Mouse (Mus musculus): ENCODE measurements around the gene Aldh1a7. TPM values are rescaled to one million over a fixed set of nuclear protein-coding genes. Genes with fewer than 3 reads are reported as not detected.

The Aldh1a7 gene
- polyA plus RNA-seq (2014; fragmentation: Illumina TruSeq; extraction: RNeasy Lipid Tissue Mini Kit (QIAGEN cat#74804); ENCODE audit: low read depth, low replicate concordance): 0.29 TPM

DNA sequence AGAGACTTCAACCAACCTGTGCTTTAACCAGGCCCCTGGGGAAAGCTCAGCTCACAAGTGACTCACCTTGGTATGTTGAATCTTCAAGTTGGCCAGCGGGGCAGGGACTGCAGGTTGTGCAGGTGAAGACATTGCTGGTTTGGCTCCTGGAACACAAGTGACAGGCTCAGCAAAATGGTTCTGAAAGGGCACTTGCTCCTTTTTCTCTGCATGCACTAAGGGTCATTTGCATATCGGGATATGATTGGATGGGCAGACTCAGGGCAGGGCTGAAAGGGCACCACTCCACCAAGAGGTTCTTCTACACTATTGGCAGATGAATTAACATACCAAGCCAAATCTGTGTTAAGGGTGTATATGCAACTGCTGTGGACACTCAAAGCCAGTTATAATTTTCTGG lies at the start of gene Aldh1a7:
Aldh1a7 (minus strand) TSS at position 182 of the 400 bp plus-strand sequence.

Other genes starting within 250 kb of the Aldh1a7 start
- 23.5 TPM for gene Aldh1a1, start 234.8 kb downstream of the Aldh1a7 start, polyA plus RNA-seq (2014; fragmentation: Illumina TruSeq; extraction: RNeasy Lipid Tissue Mini Kit (QIAGEN cat#74804); ENCODE audit: low read depth, low replicate concordance)
- gene Tmc1, start 226.6 kb upstream of the Aldh1a7 start, polyA plus RNA-seq (2014; fragmentation: Illumina TruSeq; extraction: RNeasy Lipid Tissue Mini Kit (QIAGEN cat#74804); ENCODE audit: low read depth, low replicate concordance): not detected